Mouse (Mus musculus): Measurements from ENCODE around the gene Kctd20.

DNA sequence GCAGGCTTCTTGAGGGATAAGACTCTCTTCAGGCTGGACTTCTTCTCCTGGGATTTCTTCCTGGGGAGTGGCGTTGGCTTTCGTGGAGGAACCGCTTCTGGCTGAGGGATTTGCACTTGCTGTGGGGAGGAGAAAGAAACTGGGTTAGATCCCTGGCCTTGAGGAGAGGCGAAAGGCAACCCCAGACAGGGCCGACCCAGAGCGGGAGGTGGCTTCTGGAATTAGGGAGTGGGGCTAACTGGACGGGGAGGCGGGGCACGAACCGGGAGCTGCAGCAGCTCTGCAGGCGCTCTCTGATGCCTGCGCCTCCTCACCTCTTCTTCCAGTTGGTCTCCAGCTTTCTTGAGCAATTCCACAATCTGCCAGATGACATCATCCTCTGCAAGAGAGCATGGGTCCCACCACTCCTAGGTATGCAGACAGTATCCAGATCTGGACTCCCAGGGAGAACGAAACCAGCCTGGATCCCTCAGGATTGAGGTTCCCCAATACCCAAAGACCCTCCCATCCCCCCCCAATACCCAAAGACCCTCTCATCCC is 46.3 kb upstream of the Kctd20 start:
- TF ChIP-seq EP300 (IDR thresholded peaks at IDR 0.05; ENCODE audit: insufficient read depth, low read depth, low read length) (no peak), POLR2A (IDR thresholded peaks at IDR 0.05; ENCODE audit: insufficient read depth, low read length) (no peak)

Measured in ES-Bruce4 (cell line).